Mouse (Mus musculus): ENCODE data around the gene Pkd2. TPM values are rescaled to one million over a fixed set of nuclear protein-coding genes. Genes with fewer than 3 reads are reported as not detected.

Gene Pkd2
- polyA plus RNA-seq, 1 experiment from 2014 or later = 20.0 TPM

Other genes starting within 250 kb of the Pkd2 start
- gene Ibsp, start 160.3 kb upstream of the Pkd2 start, polyA plus RNA-seq (2015; fragmentation: Nextera tagmentation; extraction: Ambion mirVana) = 275 and 459 TPM in 2 replicates
- gene Mepe, start 134.1 kb upstream of the Pkd2 start, polyA plus RNA-seq (2015; fragmentation: Nextera tagmentation; extraction: Ambion mirVana) = 0.12 and 0.16 TPM in 2 replicates
- 143 and 338 TPM in 2 replicates for gene Spp1, start 24.3 kb upstream of the Pkd2 start, polyA plus RNA-seq (2015; fragmentation: Nextera tagmentation; extraction: Ambion mirVana)
- 9.1 and 10.8 TPM in 2 replicates for gene BC005561, start 48.9 kb downstream of the Pkd2 start, polyA plus RNA-seq (2015; fragmentation: Nextera tagmentation; extraction: Ambion mirVana)

Data from limb, embryonic 15.5 days (tissue).